Mouse (Mus musculus): ENCODE results near the gene Gpr15. TPM values are rescaled to one million over a fixed set of nuclear protein-coding genes. Genes with fewer than 3 reads are reported as not detected.
A peak's percentile ranks its signal among the peaks of the same experiment; 100 is the strongest.

The Gpr15 gene
- polyA plus RNA-seq, 1 experiment from 2014 or later: not detected

GRCm38 (mm10) chr16:58712221-58712620 is 6.6 kb downstream of the Gpr15 start:
- no peaks in the 10 kb centered on the region for H3K36me3 ChIP-seq (ENCODE audit: insufficient read depth)
- WGBS: 72% methylated on average over 8 of the region's 8 CpGs
- ATAC-seq (ENCODE audit: insufficient read depth): no peak
- no peaks in the 10 kb centered on the region for H3K9me3 ChIP-seq (ENCODE audit: low read depth, low read length)
- no peak overlapping the region for H3K27ac ChIP-seq (ENCODE audit: low read depth)
- no peak overlapping the region for H3K9ac ChIP-seq
- no peak overlapping the region for H3K4me2 ChIP-seq
- no peaks in the 10 kb centered on the region for H3K27me3 ChIP-seq (ENCODE audit: insufficient read depth, low read length)
- TF ChIP-seq CTCF (IDR thresholded peaks at IDR 0.05; ENCODE audit: low read depth): no peak
- no peaks in the 10 kb centered on the region for H3K4me1 ChIP-seq (ENCODE audit: insufficient read depth)
- no peak for DNase-seq
- H3K4me3 ChIP-seq (ENCODE audit: low read depth, low read length): no peak overlapping the region

GRCm38 (mm10) chr16:58709536-58709935 is 9.3 kb downstream of the Gpr15 start:
- no peak for TF ChIP-seq CTCF (IDR thresholded peaks at IDR 0.05; ENCODE audit: low read depth)
- no peak for DNase-seq
- Histone ChIP-seq H3K27ac (ENCODE audit: low read depth) (no peak overlapping the region), H3K27me3 (ENCODE audit: insufficient read depth, low read length) (no peaks in the 10 kb centered on the region), H3K36me3 (ENCODE audit: insufficient read depth) (no peaks in the 10 kb centered on the region), H3K4me3 (ENCODE audit: low read depth, low read length) (no peak overlapping the region), H3K4me1 (ENCODE audit: insufficient read depth) (no peaks in the 10 kb centered on the region), H3K9me3 (ENCODE audit: low read depth, low read length) (no peaks in the 10 kb centered on the region), H3K4me2 (no peak overlapping the region), H3K9ac (no peak overlapping the region)
- WGBS: 62% methylated on average over 4 of the region's 4 CpGs
- ATAC-seq (ENCODE audit: insufficient read depth): no peak

GRCm38 (mm10) chr16:58708601-58709475 is 10.0 kb downstream of the Gpr15 start:
- Histone ChIP-seq H3K4me3 (ENCODE audit: low read depth, low read length) (no peak overlapping the region), H3K4me2 (no peak overlapping the region), H3K36me3 (ENCODE audit: insufficient read depth) (no peaks in the 10 kb centered on the region), H3K27me3 (ENCODE audit: insufficient read depth, low read length) (no peaks in the 10 kb centered on the region), H3K9me3 (ENCODE audit: low read depth, low read length) (no peaks in the 10 kb centered on the region), H3K9ac (no peak overlapping the region), H3K27ac (ENCODE audit: low read depth) (no peak overlapping the region), H3K4me1 (ENCODE audit: insufficient read depth) (no peaks in the 10 kb centered on the region)
- no peak for TF ChIP-seq CTCF (IDR thresholded peaks at IDR 0.05; ENCODE audit: low read depth)
- 67% methylated on average over 3 of the region's 3 CpGs for WGBS
- DNase-seq: no peak
- no peak for ATAC-seq (ENCODE audit: insufficient read depth)

- no peak overlapping the region for H3K4me2 ChIP-seq
- H3K4me1 ChIP-seq (ENCODE audit: insufficient read depth): no peaks in the 10 kb centered on the region
- TF ChIP-seq CTCF (IDR thresholded peaks at IDR 0.05; ENCODE audit: low read depth): no peak
- H3K9me3 ChIP-seq (ENCODE audit: low read depth, low read length): no peaks in the 10 kb centered on the region
- no peak for ATAC-seq (ENCODE audit: insufficient read depth)
- no peak overlapping the region for H3K9ac ChIP-seq
- H3K36me3 ChIP-seq (ENCODE audit: insufficient read depth): no peaks in the 10 kb centered on the region
- H3K27ac ChIP-seq (ENCODE audit: low read depth): no peak overlapping the region
- DNase-seq: no peak
- 90% methylated on average over 4 of the region's 4 CpGs for WGBS
- no peaks in the 10 kb centered on the region for H3K27me3 ChIP-seq (ENCODE audit: insufficient read depth, low read length)
- no peak overlapping the region for H3K4me3 ChIP-seq (ENCODE audit: low read depth, low read length)
Measured at GRCm38 (mm10) chr16:58707276-58707905, 11.5 kb downstream of the Gpr15 start.

GRCm38 (mm10) chr16:58704999-58705398 is 13.9 kb downstream of the Gpr15 start:
- H3K27ac ChIP-seq (ENCODE audit: low read depth): no peak overlapping the region
- no peak overlapping the region for H3K4me3 ChIP-seq (ENCODE audit: low read depth, low read length)
- DNase-seq: no peak
- H3K4me2 ChIP-seq: no peak overlapping the region
- no peak for ATAC-seq (ENCODE audit: insufficient read depth)
- H3K9ac ChIP-seq: no peak overlapping the region
- no peaks in the 10 kb centered on the region for H3K4me1 ChIP-seq (ENCODE audit: insufficient read depth)
- TF ChIP-seq CTCF (IDR thresholded peaks at IDR 0.05; ENCODE audit: low read depth): no peak
- H3K36me3 ChIP-seq (ENCODE audit: insufficient read depth): no peaks in the 10 kb centered on the region
- no peaks in the 10 kb centered on the region for H3K9me3 ChIP-seq (ENCODE audit: low read depth, low read length)
- H3K27me3 ChIP-seq (ENCODE audit: insufficient read depth, low read length): no peaks in the 10 kb centered on the region

- Histone ChIP-seq H3K4me2 (no peak overlapping the region), H3K27me3 (ENCODE audit: insufficient read depth, low read length) (no peaks in the 10 kb centered on the region), H3K36me3 (ENCODE audit: insufficient read depth) (no peaks in the 10 kb centered on the region), H3K9ac (no peak overlapping the region), H3K9me3 (ENCODE audit: low read depth, low read length) (no peaks in the 10 kb centered on the region), H3K27ac (ENCODE audit: low read depth) (no peak overlapping the region), H3K4me1 (ENCODE audit: insufficient read depth) (no peaks in the 10 kb centered on the region), H3K4me3 (ENCODE audit: low read depth, low read length) (no peak overlapping the region)
- WGBS: 21% methylated on average over 10 of the region's 10 CpGs
- peak; percentile 6 for DNase-seq
- ATAC-seq (ENCODE audit: insufficient read depth): no peak
- no peak for TF ChIP-seq CTCF (IDR thresholded peaks at IDR 0.05; ENCODE audit: low read depth)
Measured at GRCm38 (mm10) chr16:58703382-58704124, 15.3 kb downstream of the Gpr15 start.
